Mouse (Mus musculus): ENCODE measurements around the gene 2610507B11Rik. TPM values are rescaled to one million over a fixed set of nuclear protein-coding genes. Genes with fewer than 3 reads are reported as not detected.

2610507B11Rik gene
- polyA plus RNA-seq, 1 experiment from 2014 or later = 192 TPM

DNA sequence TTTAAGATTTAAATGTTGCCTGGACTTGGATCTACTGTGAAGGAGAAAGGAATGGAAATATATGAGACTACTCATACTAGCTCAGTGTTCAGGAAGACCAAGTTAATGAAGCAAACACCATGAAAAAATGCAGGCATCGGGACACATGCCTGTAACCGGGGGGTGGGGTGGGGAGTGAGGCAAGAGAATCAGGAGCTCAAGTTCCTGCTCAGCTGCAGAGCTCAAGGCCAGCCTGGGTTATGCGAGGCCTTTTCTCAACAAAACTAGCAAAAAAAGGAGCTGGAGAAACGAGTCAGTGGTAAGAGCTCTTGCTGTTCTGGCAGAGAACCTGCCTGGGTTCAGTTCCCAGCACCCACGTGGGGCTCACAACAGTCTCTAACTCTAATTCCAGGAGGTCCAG lies 72.4 kb downstream of the 2610507B11Rik start:
- POLR2A ChIA-PET = interaction anchor here (1.2 kb wide), 1 partner anchor 12 kb away, joined by 3 read pairs; no protein-coding TSS in a partner anchor
- ATAC-seq = no peak
- TF ChIP-seq CTCF (IDR thresholded peaks at IDR 0.05) = no peak
- H3K27me3 ChIP-seq = no peaks in the 10 kb centered on the region
- no peak for DNase-seq (ENCODE audit: low read depth, low spot score)
- in situ Hi-C loops (cut with MboI; ENCODE audit: low pct_unique_long_range_greater_than_20kb) = no loop called here
- CTCF ChIA-PET = interaction anchor here (1.2 kb wide), 1 partner anchor 17 kb away, joined by 3 read pairs; no protein-coding TSS in a partner anchor

DNA sequence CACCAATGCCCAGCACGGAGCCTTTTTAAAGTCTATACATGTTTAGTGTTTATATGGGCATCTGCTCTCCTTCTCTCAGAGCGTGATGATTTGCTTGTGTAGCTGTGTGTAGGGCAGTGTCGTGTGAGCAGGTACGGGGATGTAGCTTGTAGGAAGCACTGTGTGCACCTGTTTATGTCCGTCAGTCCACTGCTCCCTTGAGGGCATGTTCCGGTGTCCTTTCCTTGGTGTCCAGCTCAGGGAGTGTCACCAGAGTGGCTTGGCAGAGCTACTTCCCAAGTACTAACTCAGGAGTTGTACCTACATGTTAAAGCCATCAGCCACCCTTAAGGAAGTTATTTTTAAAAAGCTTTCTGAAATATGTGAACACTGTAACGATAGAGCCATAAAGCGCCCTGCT lies 75.5 kb downstream of the 2610507B11Rik start:
- ATAC-seq = no peak
- in situ Hi-C loops (cut with MboI; ENCODE audit: low pct_unique_long_range_greater_than_20kb) = no loop called here
- TF ChIP-seq CTCF (IDR thresholded peaks at IDR 0.05) = no peak
- ChIA-PET POLR2A (no interaction called here), CTCF (no interaction called here)
- DNase-seq (ENCODE audit: low read depth, low spot score) = no peak
- no peaks in the 10 kb centered on the region for H3K27me3 ChIP-seq

Other genes starting within 250 kb of the 2610507B11Rik start
- gene Dhrs13, start 229.5 kb upstream of the 2610507B11Rik start, polyA plus RNA-seq (2021) = 17.9 TPM
- gene Flot2, start 223.8 kb upstream of the 2610507B11Rik start, polyA plus RNA-seq (2021) = 143 TPM
- 22.1 TPM for gene Eral1, start 181.4 kb upstream of the 2610507B11Rik start, polyA plus RNA-seq (2021)
- 18.6 TPM for gene Fam222b, start 167.1 kb upstream of the 2610507B11Rik start, polyA plus RNA-seq (2021)
- gene Traf4, start 96.2 kb upstream of the 2610507B11Rik start, polyA plus RNA-seq (2021) = 101 TPM
- 19.6 TPM for gene Nek8, start 85.1 kb upstream of the 2610507B11Rik start, polyA plus RNA-seq (2021)
- 13.6 TPM for gene Tlcd1, start 85.0 kb upstream of the 2610507B11Rik start, polyA plus RNA-seq (2021)
- gene Rpl23a, start 78.2 kb upstream of the 2610507B11Rik start, polyA plus RNA-seq (2021) = 1,270 TPM
- 138 TPM for gene Rab34, start 73.3 kb upstream of the 2610507B11Rik start, polyA plus RNA-seq (2021)
- 0.18 TPM for gene Proca1, start 68.4 kb upstream of the 2610507B11Rik start, polyA plus RNA-seq (2021)
- gene Sdf2, start 16.0 kb upstream of the 2610507B11Rik start, polyA plus RNA-seq (2021) = 118 TPM
- 69.2 TPM for gene Supt6, start 15.8 kb upstream of the 2610507B11Rik start, polyA plus RNA-seq (2021)
- gene BC030499, start 29.1 kb downstream of the 2610507B11Rik start, polyA plus RNA-seq (2021) = 0.30 TPM
- 45.2 TPM for gene Spag5, start 39.8 kb downstream of the 2610507B11Rik start, polyA plus RNA-seq (2021)
- 0.32 TPM for gene Aldoc, start 61.2 kb downstream of the 2610507B11Rik start, polyA plus RNA-seq (2021)
- gene Pigs, start 66.7 kb downstream of the 2610507B11Rik start, polyA plus RNA-seq (2021) = 96.5 TPM
- gene Unc119, start 81.7 kb downstream of the 2610507B11Rik start, polyA plus RNA-seq (2021) = 55.0 TPM
- 0.37 TPM for gene Foxn1, start 124.8 kb downstream of the 2610507B11Rik start, polyA plus RNA-seq (2021)
- 1.1 TPM for gene Slc13a2, start 160.5 kb downstream of the 2610507B11Rik start, polyA plus RNA-seq (2021)
- gene Slc46a1, start 203.9 kb downstream of the 2610507B11Rik start, polyA plus RNA-seq (2021) = 15.6 TPM
- gene Sarm1, start 236.0 kb downstream of the 2610507B11Rik start, polyA plus RNA-seq (2021) = 1.4 TPM
- gene Vtn, start 237.3 kb downstream of the 2610507B11Rik start, polyA plus RNA-seq (2021) = not detected
- not detected for gene Sebox, start 241.7 kb downstream of the 2610507B11Rik start, polyA plus RNA-seq (2021)

All from Patski (cell line).